Mouse (Mus musculus): Measurements from ENCODE around the gene C1qtnf3. TPM values are rescaled to one million over a fixed set of nuclear protein-coding genes. Genes with fewer than 3 reads are reported as not detected.
"Not testable (repeated sequence)": the region's sequence is repeated elsewhere in the genome, so short reads cannot be mapped to it uniquely, and the experiment has no call there.

The C1qtnf3 gene
- polyA plus RNA-seq, 1 experiment = 0.08 TPM

GRCm38 (mm10) chr15:10970777-10971176, 18.6 kb downstream of the C1qtnf3 start:
- 95% methylated on average over 5 of the region's 5 CpGs for WGBS
- Histone ChIP-seq H3K27me3 (ENCODE audit: control insufficient read depth, insufficient read depth, low read length) (no peaks in the 10 kb centered on the region), H3K36me3 (ENCODE audit: control insufficient read depth, insufficient read depth, low read length) (no peaks in the 10 kb centered on the region), H3K4me1 (replicated peaks; ENCODE audit: control insufficient read depth, insufficient read depth, low read length) (no peaks in the 10 kb centered on the region), H3K27ac (ENCODE audit: control insufficient read depth, insufficient read depth, low read length) (no peak overlapping the region), H3K4me3 (ENCODE audit: control insufficient read depth, insufficient read depth, low read length) (no peak overlapping the region)
- no peak for TF ChIP-seq CTCF (IDR thresholded peaks at IDR 0.05; ENCODE audit: borderline replicate concordance, control insufficient read depth, extremely low read depth, insufficient read depth, low read length, poor library complexity)
- no peak for DNase-seq

- no peaks in the 10 kb centered on the region for H3K36me3 ChIP-seq (ENCODE audit: control insufficient read depth, insufficient read depth, low read length)
- no peaks in the 10 kb centered on the region for H3K27me3 ChIP-seq (ENCODE audit: control insufficient read depth, insufficient read depth, low read length)
- no peak overlapping the region for H3K27ac ChIP-seq (ENCODE audit: control insufficient read depth, insufficient read depth, low read length)
- DNase-seq = no peak
- no peaks in the 10 kb centered on the region; the same call in 1 of the 2 replicates for H3K4me1 ChIP-seq (replicated peaks; ENCODE audit: control insufficient read depth, insufficient read depth, low read length)
- H3K4me3 ChIP-seq (ENCODE audit: control insufficient read depth, insufficient read depth, low read length) = no peak overlapping the region
- TF ChIP-seq CTCF (IDR thresholded peaks at IDR 0.05; ENCODE audit: borderline replicate concordance, control insufficient read depth, extremely low read depth, insufficient read depth, low read length, poor library complexity) = no peak
- TF ChIP-seq POLR2A (IDR thresholded peaks at IDR 0.05; ENCODE audit: control insufficient read depth, extremely low read depth, insufficient read depth, low read length, poor library complexity) = no peak
These were observed 25.0 kb downstream of the C1qtnf3 start for GRCm38 (mm10) chr15:10977151-10977550.

GRCm38 (mm10) chr15:10980712-10981111, 28.6 kb downstream of the C1qtnf3 start:
- Histone ChIP-seq H3K4me3 (ENCODE audit: control insufficient read depth, insufficient read depth, low read length) (no peak overlapping the region), H3K4me1 (replicated peaks; ENCODE audit: control insufficient read depth, insufficient read depth, low read length) (no peaks in the 10 kb centered on the region; the same call in 1 of the 2 replicates), H3K27me3 (ENCODE audit: control insufficient read depth, insufficient read depth, low read length) (no peaks in the 10 kb centered on the region), H3K27ac (ENCODE audit: control insufficient read depth, insufficient read depth, low read length) (no peak overlapping the region), H3K36me3 (ENCODE audit: control insufficient read depth, insufficient read depth, low read length) (no peaks in the 10 kb centered on the region)
- DNase-seq = no peak
- no peak for TF ChIP-seq POLR2A (IDR thresholded peaks at IDR 0.05; ENCODE audit: control insufficient read depth, extremely low read depth, insufficient read depth, low read length, poor library complexity)
- no peak for TF ChIP-seq CTCF (IDR thresholded peaks at IDR 0.05; ENCODE audit: borderline replicate concordance, control insufficient read depth, extremely low read depth, insufficient read depth, low read length, poor library complexity)
- 76% methylated on average over 2 of the region's 2 CpGs for WGBS

- Histone ChIP-seq H3K4me1 (replicated peaks; ENCODE audit: control insufficient read depth, insufficient read depth, low read length) (no peaks in the 10 kb centered on the region; the same call in 1 of the 2 replicates), H3K27me3 (ENCODE audit: control insufficient read depth, insufficient read depth, low read length) (no peaks in the 10 kb centered on the region), H3K4me3 (ENCODE audit: control insufficient read depth, insufficient read depth, low read length) (peak within 1 kb of the TSS; percentile 56), H3K36me3 (ENCODE audit: control insufficient read depth, insufficient read depth, low read length) (no peaks in the 10 kb centered on the region), H3K27ac (ENCODE audit: control insufficient read depth, insufficient read depth, low read length) (no peak within 1 kb of the TSS)
- WGBS = under 1% methylated on average over 52 of the region's 52 CpGs
- peak; percentile 84 for DNase-seq
- TF ChIP-seq POLR2A (IDR thresholded peaks at IDR 0.05; ENCODE audit: control insufficient read depth, extremely low read depth, insufficient read depth, low read length, poor library complexity) = peak; percentile 49; the same call in 1 of the 2 replicates
- 0 out of 2 replicates have a peak, but pooled peaks have one; percentile 44 for TF ChIP-seq CTCF (IDR thresholded peaks at IDR 0.05; ENCODE audit: borderline replicate concordance, control insufficient read depth, extremely low read depth, insufficient read depth, low read length, poor library complexity)
These were observed 29.4 kb downstream of the C1qtnf3 start, which contains the start of gene Amacr for GRCm38 (mm10) chr15:10981377-10982063. Gene Amacr (plus strand): TSS chr15:10981756.

- WGBS = 5% methylated on average over 6 of the region's 6 CpGs
- no peak overlapping the region for H3K27ac ChIP-seq (ENCODE audit: control insufficient read depth, insufficient read depth, low read length)
- TF ChIP-seq CTCF (IDR thresholded peaks at IDR 0.05; ENCODE audit: borderline replicate concordance, control insufficient read depth, extremely low read depth, insufficient read depth, low read length, poor library complexity) = no peak
- no peak for TF ChIP-seq POLR2A (IDR thresholded peaks at IDR 0.05; ENCODE audit: control insufficient read depth, extremely low read depth, insufficient read depth, low read length, poor library complexity)
- H3K36me3 ChIP-seq (ENCODE audit: control insufficient read depth, insufficient read depth, low read length) = no peaks in the 10 kb centered on the region
- no peaks in the 10 kb centered on the region for H3K27me3 ChIP-seq (ENCODE audit: control insufficient read depth, insufficient read depth, low read length)
- DNase-seq = no peak
- H3K4me1 ChIP-seq (replicated peaks; ENCODE audit: control insufficient read depth, insufficient read depth, low read length) = no peaks in the 10 kb centered on the region; the same call in 1 of the 2 replicates
- peak overlapping the region; percentile 56 for H3K4me3 ChIP-seq (ENCODE audit: control insufficient read depth, insufficient read depth, low read length)
These were observed 29.9 kb downstream of the C1qtnf3 start for GRCm38 (mm10) chr15:10982064-10982435.

GRCm38 (mm10) chr15:10985756-10986155, 33.6 kb downstream of the C1qtnf3 start:
- H3K27ac ChIP-seq (ENCODE audit: control insufficient read depth, insufficient read depth, low read length) = no peak overlapping the region
- 96% methylated on average over 6 of the region's 6 CpGs for WGBS
- H3K27me3 ChIP-seq (ENCODE audit: control insufficient read depth, insufficient read depth, low read length) = no peaks in the 10 kb centered on the region
- no peaks in the 10 kb centered on the region; the same call in 1 of the 2 replicates for H3K4me1 ChIP-seq (replicated peaks; ENCODE audit: control insufficient read depth, insufficient read depth, low read length)
- no peak overlapping the region for H3K4me3 ChIP-seq (ENCODE audit: control insufficient read depth, insufficient read depth, low read length)
- TF ChIP-seq POLR2A (IDR thresholded peaks at IDR 0.05; ENCODE audit: control insufficient read depth, extremely low read depth, insufficient read depth, low read length, poor library complexity) (no peak), CTCF (IDR thresholded peaks at IDR 0.05; ENCODE audit: borderline replicate concordance, control insufficient read depth, extremely low read depth, insufficient read depth, low read length, poor library complexity) (no peak)
- DNase-seq = no peak
- no peaks in the 10 kb centered on the region for H3K36me3 ChIP-seq (ENCODE audit: control insufficient read depth, insufficient read depth, low read length)

- H3K4me3 ChIP-seq (ENCODE audit: control insufficient read depth, insufficient read depth, low read length); H3K36me3 ChIP-seq (ENCODE audit: control insufficient read depth, insufficient read depth, low read length); H3K27ac ChIP-seq (ENCODE audit: control insufficient read depth, insufficient read depth, low read length); H3K27me3 ChIP-seq (ENCODE audit: control insufficient read depth, insufficient read depth, low read length); DNase-seq; H3K4me1 ChIP-seq (replicated peaks; ENCODE audit: control insufficient read depth, insufficient read depth, low read length): not testable (repeated sequence)
- 93% methylated on average over 2 of the region's 2 CpGs for WGBS
These were observed 34.3 kb downstream of the C1qtnf3 start for GRCm38 (mm10) chr15:10986477-10986876.
